Mouse (Mus musculus) erythroblast, embryonic 14.5 days (primary cell): Measurements from ENCODE around the gene Mfsd4b1.

Source experiments
- GATA1 ChIP-seq: IDR thresholded peaks from 2 replicates; pipeline ENCODE4 v1.6.1; 2012; ENCODE audit warnings: low read length, inconsistent platforms, mixed read lengths
- TAL1 ChIP-seq: IDR thresholded peaks from 3 replicates; pipeline ENCODE4 v1.6.1; 2012; ENCODE audit warnings: low read length, inconsistent platforms, mixed read lengths

DNA sequence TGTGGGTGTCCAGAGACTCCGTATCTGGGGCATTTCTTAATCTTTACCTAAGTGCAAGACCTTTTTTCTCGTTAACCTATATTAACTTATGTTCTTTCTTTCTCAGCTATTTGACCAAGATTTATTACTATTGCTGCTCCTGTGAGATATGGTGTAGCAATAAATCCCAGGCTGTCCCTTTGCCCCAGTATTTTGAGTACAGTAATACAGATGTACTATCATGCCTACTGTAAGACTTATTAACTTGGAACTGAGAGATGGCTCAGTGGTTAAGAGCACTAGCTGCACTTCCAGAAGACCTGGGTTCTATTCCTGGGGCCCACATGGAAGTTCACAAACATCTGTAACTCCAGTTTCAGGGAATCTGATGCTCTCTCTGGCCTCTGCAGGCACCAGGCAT, 25.7 kb upstream of the Mfsd4b1 start:
- TF ChIP-seq TAL1, result no peak
- TF ChIP-seq GATA1, result no peak
